Mouse (Mus musculus) myocyte (in vitro differentiated cells): ENCODE measurements around the gene Cby1.

Source experiments
- CEBPB ChIP-seq: IDR thresholded peaks from 2 replicates; pipeline ENCODE4 v1.6.1; 2011; ENCODE audit warnings: mild to moderate bottlenecking, moderate library complexity; ENCODE audit not compliant: poor library complexity, insufficient read depth, severe bottlenecking
- MAX ChIP-seq: IDR thresholded peaks from one replicate; pipeline ENCODE4 v1.6.1; 2011; ENCODE audit warnings: low read depth, mild to moderate bottlenecking, control low read depth
- MYOD1 ChIP-seq, 3 experiments: IDR thresholded peaks; one replicate each; pipeline ENCODE4 v1.6.1; 2011; ENCODE audit warnings: control low read depth in 2 of 3, low read depth in 2 of 3, mild to moderate bottlenecking in 2 of 3, moderate library complexity in 1 of 3; ENCODE audit not compliant: insufficient read length in 2 of 3, control insufficient read depth in 1 of 3
- MYOG ChIP-seq, 3 experiments: IDR thresholded peaks; one replicate each; pipeline ENCODE4 v1.6.1; 2011; ENCODE audit warnings: control low read depth in 2 of 3, low read depth in 2 of 3, mild to moderate bottlenecking in 2 of 3; ENCODE audit not compliant: insufficient read length in 2 of 3, control insufficient read depth in 1 of 3, insufficient read depth in 1 of 3
- POLR2A ChIP-seq: IDR thresholded peaks from one replicate; pipeline ENCODE4 v1.6.1; 2011; ENCODE audit warnings: low read depth, mild to moderate bottlenecking, control low read depth, moderate library complexity; ENCODE audit not compliant: insufficient read length
- USF1 ChIP-seq: IDR thresholded peaks from one replicate; pipeline ENCODE4 v1.6.1; 2011; ENCODE audit warnings: low read depth, mild to moderate bottlenecking, control low read depth, moderate library complexity

- TF ChIP-seq CEBPB = no peak
- no peak for TF ChIP-seq POLR2A
- TF ChIP-seq MYOG (IDR thresholded peaks at IDR 0.05; ENCODE audit: control insufficient read depth in 1 of 3, insufficient read depth in 1 of 3, insufficient read length in 2 of 3, low read depth in 2 of 3) = no peak
- no peak for TF ChIP-seq USF1
- no peak for TF ChIP-seq MYOD1 (IDR thresholded peaks at IDR 0.05; ENCODE audit: control insufficient read depth in 1 of 3, insufficient read length in 2 of 3, low read depth in 2 of 3)
- TF ChIP-seq MAX = no peak
Observed at GRCm38 (mm10) chr15:79687175-79687574, 28.2 kb downstream of the Cby1 start.
